Mouse (Mus musculus): Measurements from ENCODE around the gene Anapc13. TPM values are rescaled to one million over a fixed set of nuclear protein-coding genes. Genes with fewer than 3 reads are reported as not detected.

Anapc13 gene
- polyA plus RNA-seq, 1 experiment from 2014 or later = 198 TPM

DNA sequence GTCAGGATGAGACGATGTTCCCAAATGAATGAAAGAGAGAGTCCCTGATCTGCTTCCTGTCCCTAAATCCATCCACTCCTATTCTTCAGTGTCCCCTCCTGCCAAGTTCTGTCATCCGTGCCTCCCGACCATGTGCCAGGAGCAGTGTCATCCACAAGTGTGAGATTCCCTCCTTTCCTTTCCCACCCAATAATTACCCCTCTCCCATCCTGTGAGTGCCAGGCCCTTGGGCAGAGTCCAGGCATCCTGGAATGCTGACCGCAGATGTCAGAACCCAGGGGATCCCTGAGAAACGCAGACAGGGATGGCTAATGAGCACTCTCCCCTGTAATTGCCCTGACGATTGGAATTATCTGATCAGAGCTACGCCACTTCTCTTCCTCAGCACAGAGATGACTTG lies 24.5 kb downstream of the Anapc13 start:
- no peaks in the 10 kb centered on the region for H3K27me3 ChIP-seq (ENCODE audit: control insufficient read depth, insufficient read depth, low read depth, low read length)
- H3K4me3 ChIP-seq (ENCODE audit: low read length) = no peak overlapping the region
- WGBS = 35% methylated on average over 7 of the region's 7 CpGs
- H3K4me2 ChIP-seq (ENCODE audit: low read depth, low read length) = no peak overlapping the region
- H3K36me3 ChIP-seq (ENCODE audit: control insufficient read depth, insufficient read depth, low read length) = no peaks in the 10 kb centered on the region
- peaks cover 16% of the 10 kb centered on the region for H3K4me1 ChIP-seq (replicated peaks; ENCODE audit: control insufficient read depth, insufficient read depth, low read length)
- H3K9ac ChIP-seq (ENCODE audit: low read length) = no peak overlapping the region
- no peak overlapping the region for H3K27ac ChIP-seq (ENCODE audit: low read length)
- ATAC-seq (ENCODE audit: low read depth) = no peak
- H3K9me3 ChIP-seq (ENCODE audit: control insufficient read depth, low read length) = no peaks in the 10 kb centered on the region; the same call in 1 of the 2 replicates

DNA sequence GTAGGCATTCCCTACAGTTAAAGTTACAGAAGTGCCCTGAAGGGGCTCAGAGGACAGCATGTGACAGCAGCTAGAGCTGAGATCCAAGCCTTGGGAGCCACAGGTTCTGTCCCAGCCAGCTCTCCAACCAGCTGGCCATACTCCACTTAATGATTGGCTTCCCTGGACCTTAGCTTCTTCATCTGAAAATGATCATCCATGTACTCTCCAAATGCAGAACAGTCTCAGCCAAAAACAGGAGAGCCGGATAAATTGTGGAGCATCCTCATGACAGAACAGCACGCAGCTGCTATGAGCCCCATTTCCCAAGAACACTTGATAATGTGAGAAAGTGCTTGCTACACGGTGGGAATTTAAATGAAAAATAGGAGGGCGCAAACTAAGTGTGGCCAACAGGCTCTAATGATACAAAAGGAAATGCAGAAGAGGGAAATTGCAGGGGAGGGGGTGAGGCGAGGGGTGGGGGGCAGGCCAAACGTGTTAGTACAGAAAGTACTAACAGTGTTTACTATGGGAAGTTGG lies 25.2 kb downstream of the Anapc13 start:
- no peak for ATAC-seq (ENCODE audit: low read depth)
- Histone ChIP-seq H3K9me3 (ENCODE audit: control insufficient read depth, low read length) (no peaks in the 10 kb centered on the region; the same call in 1 of the 2 replicates), H3K4me1 (replicated peaks; ENCODE audit: control insufficient read depth, insufficient read depth, low read length) (peaks cover 20% of the 10 kb centered on the region), H3K27me3 (ENCODE audit: control insufficient read depth, insufficient read depth, low read depth, low read length) (no peaks in the 10 kb centered on the region), H3K4me3 (ENCODE audit: low read length) (no peak overlapping the region), H3K36me3 (ENCODE audit: control insufficient read depth, insufficient read depth, low read length) (no peaks in the 10 kb centered on the region), H3K27ac (ENCODE audit: low read length) (no peak overlapping the region), H3K4me2 (ENCODE audit: low read depth, low read length) (no peak overlapping the region), H3K9ac (ENCODE audit: low read length) (no peak overlapping the region)
- WGBS = 46% methylated on average over 6 of the region's 6 CpGs

DNA sequence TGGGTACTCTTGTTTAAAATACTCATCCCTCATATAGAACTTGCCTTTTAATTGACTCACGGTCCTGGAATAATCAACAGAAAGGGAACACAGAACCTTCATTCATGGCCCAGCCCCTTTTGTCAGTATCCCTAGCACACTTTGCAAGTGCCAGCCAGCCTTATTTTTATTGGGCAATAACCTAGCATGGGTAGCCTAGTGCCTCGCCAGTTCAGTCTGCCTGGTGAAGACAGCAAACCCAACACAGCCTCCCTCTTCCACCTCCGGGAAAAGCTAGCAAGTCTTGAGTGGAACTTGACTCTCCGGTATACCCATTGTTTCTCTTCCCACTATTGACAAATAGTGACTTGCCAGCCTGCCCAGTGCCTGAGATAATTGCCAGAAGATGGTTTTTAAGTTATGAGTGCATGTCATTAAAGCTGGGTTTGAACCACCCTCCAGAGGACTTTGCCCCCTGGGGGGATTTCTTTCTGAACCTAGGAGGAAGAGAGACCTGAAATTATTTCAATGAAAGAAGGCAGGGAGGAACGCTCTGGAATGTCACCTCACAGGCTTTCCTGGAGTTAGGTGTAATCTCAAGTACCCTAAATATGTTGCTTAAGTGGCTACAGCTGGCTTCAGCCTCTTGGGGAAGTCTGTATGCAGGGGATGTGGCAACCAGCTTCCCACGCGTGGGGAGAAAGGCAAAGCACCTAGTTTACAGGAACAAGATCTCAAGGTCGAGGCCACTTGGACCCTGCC lies 30.4 kb downstream of the Anapc13 start:
- H3K9ac ChIP-seq (ENCODE audit: low read length) = no peak overlapping the region
- ATAC-seq (ENCODE audit: low read depth) = peak; percentile 90
- H3K4me2 ChIP-seq (ENCODE audit: low read depth, low read length) = peak overlapping the region; percentile 41
- H3K27ac ChIP-seq (ENCODE audit: low read length) = peak overlapping the region; percentile 91
- H3K36me3 ChIP-seq (ENCODE audit: control insufficient read depth, insufficient read depth, low read length) = no peaks in the 10 kb centered on the region
- H3K27me3 ChIP-seq (ENCODE audit: control insufficient read depth, insufficient read depth, low read depth, low read length) = no peaks in the 10 kb centered on the region
- no peaks in the 10 kb centered on the region; the same call in 1 of the 2 replicates for H3K9me3 ChIP-seq (ENCODE audit: control insufficient read depth, low read length)
- H3K4me3 ChIP-seq (ENCODE audit: low read length) = no peak overlapping the region
- peaks cover 6% of the 10 kb centered on the region for H3K4me1 ChIP-seq (replicated peaks; ENCODE audit: control insufficient read depth, insufficient read depth, low read length)
- WGBS = 44% methylated on average over 8 of the region's 8 CpGs

DNA sequence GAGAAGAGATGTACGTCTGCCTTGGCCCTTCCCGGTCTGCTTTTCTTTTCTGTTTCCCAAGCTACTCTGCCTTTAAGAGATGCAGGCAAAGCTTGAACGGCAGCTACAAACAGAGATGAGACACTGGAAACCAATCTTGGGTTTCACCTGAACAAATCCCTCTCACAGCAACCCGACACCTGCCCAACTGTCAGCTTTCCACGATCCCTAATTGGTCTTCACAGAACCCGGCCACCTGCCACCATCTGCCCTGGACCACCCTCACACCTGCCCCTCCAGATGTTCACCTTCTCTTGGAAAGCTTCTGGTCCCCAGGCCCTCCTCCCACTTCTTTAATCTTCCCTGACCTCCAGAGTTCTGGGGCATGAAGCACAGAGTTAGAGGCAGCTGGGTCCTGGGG lies 42.0 kb downstream of the Anapc13 start:
- no peaks in the 10 kb centered on the region for H3K36me3 ChIP-seq (ENCODE audit: control insufficient read depth, insufficient read depth, low read length)
- 26% methylated on average over 6 of the region's 6 CpGs for WGBS
- no peak overlapping the region for H3K9ac ChIP-seq (ENCODE audit: low read length)
- no peaks in the 10 kb centered on the region for H3K4me1 ChIP-seq (replicated peaks; ENCODE audit: control insufficient read depth, insufficient read depth, low read length)
- H3K4me3 ChIP-seq (ENCODE audit: low read length) = no peak overlapping the region
- no peak overlapping the region for H3K27ac ChIP-seq (ENCODE audit: low read length)
- ATAC-seq (ENCODE audit: low read depth) = no peak
- no peaks in the 10 kb centered on the region for H3K27me3 ChIP-seq (ENCODE audit: control insufficient read depth, insufficient read depth, low read depth, low read length)
- H3K4me2 ChIP-seq (ENCODE audit: low read depth, low read length) = no peak overlapping the region
- no peaks in the 10 kb centered on the region for H3K9me3 ChIP-seq (ENCODE audit: control insufficient read depth, low read length)

DNA sequence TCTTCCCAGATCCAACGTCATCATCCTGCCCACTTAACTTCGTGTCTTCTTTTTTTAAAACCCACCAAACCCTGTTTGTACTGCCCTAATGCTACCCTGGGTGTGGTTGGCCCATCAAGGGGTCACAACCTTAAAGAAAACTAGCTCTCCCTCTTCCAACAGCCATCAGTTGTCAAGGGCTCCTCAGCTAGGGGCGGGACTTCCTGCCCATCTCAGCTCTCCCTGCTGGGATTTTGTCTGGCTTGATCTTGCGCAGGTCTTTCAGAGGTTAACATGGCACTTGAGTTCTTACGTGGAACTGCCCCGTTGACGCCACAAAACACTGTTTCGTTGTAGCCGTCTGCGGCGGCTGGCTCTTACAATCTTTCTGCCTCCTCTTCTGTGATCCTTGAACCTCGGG lies 42.8 kb downstream of the Anapc13 start:
- no peaks in the 10 kb centered on the region for H3K4me1 ChIP-seq (replicated peaks; ENCODE audit: control insufficient read depth, insufficient read depth, low read length)
- H3K36me3 ChIP-seq (ENCODE audit: control insufficient read depth, insufficient read depth, low read length) = no peaks in the 10 kb centered on the region
- H3K27me3 ChIP-seq (ENCODE audit: control insufficient read depth, insufficient read depth, low read depth, low read length) = no peaks in the 10 kb centered on the region
- no peak overlapping the region for H3K9ac ChIP-seq (ENCODE audit: low read length)
- H3K4me2 ChIP-seq (ENCODE audit: low read depth, low read length) = no peak overlapping the region
- H3K9me3 ChIP-seq (ENCODE audit: control insufficient read depth, low read length) = no peaks in the 10 kb centered on the region
- WGBS = 63% methylated on average over 12 of the region's 12 CpGs
- no peak for ATAC-seq (ENCODE audit: low read depth)
- H3K27ac ChIP-seq (ENCODE audit: low read length) = no peak overlapping the region
- H3K4me3 ChIP-seq (ENCODE audit: low read length) = no peak overlapping the region

DNA sequence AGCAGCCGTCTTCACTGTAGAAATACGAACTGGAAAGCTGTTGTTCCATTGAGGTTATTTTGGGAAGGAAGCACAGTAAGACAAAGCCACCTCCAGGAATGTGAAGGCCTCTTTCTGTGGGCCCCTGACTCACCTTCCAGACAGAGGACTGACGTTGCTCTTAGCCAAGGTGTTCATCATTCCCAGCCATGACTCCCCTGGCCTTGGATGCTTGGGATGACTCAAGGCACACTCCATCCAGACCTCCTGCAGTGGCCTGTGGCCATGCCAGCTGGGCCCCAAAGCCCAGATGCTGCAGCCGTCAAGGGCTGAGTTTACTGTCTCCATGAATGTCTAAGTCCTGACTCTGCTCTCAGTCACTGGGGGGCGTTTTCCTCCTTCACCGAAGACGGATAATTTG lies 47.3 kb downstream of the Anapc13 start:
- no peaks in the 10 kb centered on the region for H3K4me1 ChIP-seq (replicated peaks; ENCODE audit: control insufficient read depth, insufficient read depth, low read length)
- no peak overlapping the region for H3K4me3 ChIP-seq (ENCODE audit: low read length)
- H3K27ac ChIP-seq (ENCODE audit: low read length) = no peak overlapping the region
- 51% methylated on average over 7 of the region's 7 CpGs for WGBS
- H3K9me3 ChIP-seq (ENCODE audit: control insufficient read depth, low read length) = no peaks in the 10 kb centered on the region
- no peak for ATAC-seq (ENCODE audit: low read depth)
- no peak overlapping the region for H3K4me2 ChIP-seq (ENCODE audit: low read depth, low read length)
- H3K9ac ChIP-seq (ENCODE audit: low read length) = no peak overlapping the region
- no peaks in the 10 kb centered on the region for H3K36me3 ChIP-seq (ENCODE audit: control insufficient read depth, insufficient read depth, low read length)
- H3K27me3 ChIP-seq (ENCODE audit: control insufficient read depth, insufficient read depth, low read depth, low read length) = no peaks in the 10 kb centered on the region

DNA sequence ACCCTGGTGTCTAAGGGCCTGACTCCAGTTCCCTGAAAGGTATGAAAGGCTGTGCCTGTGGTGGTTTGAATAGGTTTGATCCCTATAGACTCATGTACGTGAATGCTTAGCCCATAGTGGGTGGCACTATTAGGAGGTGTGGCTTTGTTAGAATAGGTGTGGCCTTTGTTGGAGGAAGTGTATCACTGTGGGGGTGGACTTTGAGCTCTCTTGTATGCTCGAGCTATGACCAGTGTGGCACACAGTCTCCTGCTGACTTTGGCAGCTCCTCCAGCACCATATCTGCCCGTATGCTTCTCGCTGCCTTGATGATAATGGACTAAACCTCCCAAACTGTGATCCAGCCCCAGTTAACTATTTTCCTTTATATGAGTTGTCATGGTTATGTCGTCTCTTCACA lies 49.8 kb downstream of the Anapc13 start:
- WGBS = 68% methylated on average over 5 of the region's 5 CpGs
- Histone ChIP-seq H3K9ac (ENCODE audit: low read length) (no peak overlapping the region), H3K4me1 (replicated peaks; ENCODE audit: control insufficient read depth, insufficient read depth, low read length) (no peaks in the 10 kb centered on the region), H3K27me3 (ENCODE audit: control insufficient read depth, insufficient read depth, low read depth, low read length) (no peaks in the 10 kb centered on the region), H3K36me3 (ENCODE audit: control insufficient read depth, insufficient read depth, low read length) (no peaks in the 10 kb centered on the region), H3K4me2 (ENCODE audit: low read depth, low read length) (no peak overlapping the region), H3K9me3 (ENCODE audit: control insufficient read depth, low read length) (no peaks in the 10 kb centered on the region), H3K27ac (ENCODE audit: low read length) (no peak overlapping the region), H3K4me3 (ENCODE audit: low read length) (no peak overlapping the region)
- no peak for ATAC-seq (ENCODE audit: low read depth)

DNA sequence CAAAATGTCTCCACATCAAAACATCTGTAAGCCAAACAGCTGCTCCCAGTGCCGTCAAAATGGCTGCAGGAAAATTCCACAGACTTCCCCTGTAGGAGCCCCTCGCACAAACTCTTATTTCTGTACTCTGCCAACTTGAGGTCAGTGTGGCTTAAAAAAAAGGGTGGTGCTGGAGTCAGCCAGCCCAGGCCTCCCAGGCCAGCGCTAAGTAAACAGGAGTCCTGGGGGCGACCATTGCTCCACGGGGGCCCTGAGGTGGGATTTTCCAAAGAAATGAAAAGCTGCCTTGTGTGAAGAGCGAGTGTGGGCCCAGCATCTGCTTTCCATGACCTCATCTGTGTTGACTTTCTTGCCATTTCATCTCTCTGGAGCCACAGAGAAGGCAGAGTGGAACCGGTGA lies 55.4 kb downstream of the Anapc13 start:
- 0 out of 2 replicates have a peak, but pooled peaks have one; percentile 34 for ATAC-seq (ENCODE audit: low read depth)
- H3K27me3 ChIP-seq (ENCODE audit: control insufficient read depth, insufficient read depth, low read depth, low read length) = no peaks in the 10 kb centered on the region
- WGBS = 18% methylated on average over 7 of the region's 7 CpGs
- no peak overlapping the region for H3K4me2 ChIP-seq (ENCODE audit: low read depth, low read length)
- H3K4me1 ChIP-seq (replicated peaks; ENCODE audit: control insufficient read depth, insufficient read depth, low read length) = no peaks in the 10 kb centered on the region
- H3K9me3 ChIP-seq (ENCODE audit: control insufficient read depth, low read length) = no peaks in the 10 kb centered on the region
- no peak overlapping the region for H3K9ac ChIP-seq (ENCODE audit: low read length)
- H3K27ac ChIP-seq (ENCODE audit: low read length) = no peak overlapping the region
- no peaks in the 10 kb centered on the region for H3K36me3 ChIP-seq (ENCODE audit: control insufficient read depth, insufficient read depth, low read length)
- H3K4me3 ChIP-seq (ENCODE audit: low read length) = no peak overlapping the region
